Mouse (Mus musculus) embryo, embryonic 11 days (tissue): ENCODE data around the gene Lias.

Experiments
- DNase-seq: peaks from one replicate; pipeline ENCODE4 v3.0.0-alpha.2; 2015

Lias gene

GRCm38 (mm10) chr5:65428321-65428720 lies 37.0 kb downstream of the Lias start:
- DNase-seq = no peak

- no peak for DNase-seq
Measured at GRCm38 (mm10) chr5:65429441-65429840, 38.1 kb downstream of the Lias start.

DNA sequence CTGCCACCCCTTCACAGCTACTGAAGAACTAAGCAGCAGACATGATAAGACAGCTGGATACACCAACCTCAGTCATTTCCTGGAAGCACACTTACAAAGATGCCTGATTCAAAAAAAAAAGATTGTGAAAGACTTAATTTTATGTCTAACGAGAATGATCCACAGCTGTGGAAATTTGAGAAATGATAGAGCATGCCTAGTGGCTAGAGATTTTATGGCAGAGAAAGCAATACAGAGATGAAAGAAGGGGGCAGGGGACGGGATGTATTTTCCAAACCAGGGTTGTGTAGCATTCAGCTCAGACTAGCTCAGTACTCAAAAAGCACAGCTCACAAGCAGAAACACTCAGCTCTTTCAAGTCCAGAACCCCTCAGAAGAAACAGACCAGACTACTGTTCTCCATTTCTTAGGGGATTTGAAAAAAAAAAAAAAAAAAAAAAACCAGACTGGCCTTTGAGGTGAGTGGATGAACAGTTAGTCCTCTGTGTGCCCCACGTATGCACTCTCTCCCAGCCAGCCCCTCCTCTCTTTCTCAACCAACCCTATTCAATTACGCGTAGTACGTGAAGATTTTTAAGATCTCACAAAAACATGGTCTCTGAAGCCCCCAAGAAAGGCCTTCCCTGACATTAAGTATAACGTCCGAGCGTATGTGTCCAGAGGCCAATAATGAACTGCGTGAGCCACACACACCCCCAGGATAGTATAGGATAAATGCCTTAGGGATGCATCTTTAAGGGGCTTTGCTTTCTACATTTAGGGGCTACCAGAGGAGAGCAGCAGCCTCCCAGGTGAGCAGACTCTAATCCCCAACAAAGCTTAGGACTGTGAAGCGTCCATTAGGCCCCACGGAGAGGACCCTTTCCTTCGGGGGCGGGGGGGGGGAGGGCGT lies 43.4 kb downstream of the Lias start:
- DNase-seq = peak; percentile 43

DNA sequence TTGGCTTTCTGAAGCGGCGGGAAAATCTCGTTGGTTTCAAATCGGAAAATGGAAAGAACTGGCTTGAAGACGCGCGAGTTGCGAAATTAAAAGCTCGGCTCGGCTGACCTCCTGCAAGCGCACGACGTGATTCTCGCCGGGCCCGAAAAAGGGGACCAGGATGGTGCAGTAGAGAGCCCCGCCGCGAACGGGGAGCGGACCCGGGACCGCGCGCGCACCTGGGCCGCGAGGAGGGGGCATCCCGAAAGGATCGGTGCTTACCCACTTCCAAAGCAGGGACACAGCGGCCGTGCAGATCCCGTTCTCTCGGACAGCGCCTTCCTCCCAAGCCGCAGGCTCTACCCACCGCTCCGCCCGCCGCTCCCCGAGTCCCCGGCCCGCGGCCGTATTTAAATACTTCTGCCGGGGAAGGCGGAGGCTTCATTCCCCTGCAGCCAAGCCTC lies 44.1 kb downstream of the Lias start:
- DNase-seq = no peak

DNA sequence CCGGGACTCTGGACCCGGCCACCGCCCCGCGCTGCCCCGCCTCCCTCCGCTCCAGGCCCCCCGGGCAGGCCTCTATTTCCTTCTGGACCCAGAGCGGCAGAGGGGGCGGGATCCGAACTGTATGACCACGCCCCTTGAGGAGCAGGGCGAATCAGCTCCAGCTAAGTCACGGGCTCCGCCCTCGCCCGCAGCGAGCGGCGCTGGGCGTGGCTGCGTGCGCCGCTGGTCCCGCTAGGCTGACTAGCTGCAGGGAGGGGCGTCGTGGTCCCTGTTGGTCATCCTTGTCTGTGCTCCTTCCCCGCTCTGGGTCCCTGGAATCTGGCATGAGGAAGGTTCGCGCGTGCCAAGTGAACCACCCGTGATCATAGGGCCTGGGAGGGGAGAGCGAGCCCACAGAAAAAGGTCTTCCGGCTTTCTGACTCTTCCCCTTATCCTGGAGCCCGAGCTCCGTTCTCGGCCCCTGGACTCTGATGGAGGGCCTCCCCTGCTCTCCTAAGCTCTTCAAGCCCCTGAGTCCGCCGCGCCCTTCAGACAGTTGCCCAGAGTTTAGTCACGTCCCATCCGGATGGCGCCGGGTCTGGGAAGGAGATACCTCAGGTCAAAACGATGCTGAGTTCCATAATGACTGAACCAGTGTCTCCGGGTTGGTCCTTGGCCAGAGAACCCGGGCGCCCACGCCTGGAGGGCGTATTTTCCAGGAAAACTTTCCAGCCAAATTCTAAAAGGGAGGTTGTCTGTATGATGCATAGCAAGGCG lies 44.7 kb downstream of the Lias start, which contains the start of gene Ugdh:
Gene Ugdh (minus strand): TSS at position 144 of the 756 bp plus-strand sequence.
- peak; percentile 99 for DNase-seq

GRCm38 (mm10) chr5:65438041-65438440 lies 46.7 kb downstream of the Lias start:
- DNase-seq = no peak

DNA sequence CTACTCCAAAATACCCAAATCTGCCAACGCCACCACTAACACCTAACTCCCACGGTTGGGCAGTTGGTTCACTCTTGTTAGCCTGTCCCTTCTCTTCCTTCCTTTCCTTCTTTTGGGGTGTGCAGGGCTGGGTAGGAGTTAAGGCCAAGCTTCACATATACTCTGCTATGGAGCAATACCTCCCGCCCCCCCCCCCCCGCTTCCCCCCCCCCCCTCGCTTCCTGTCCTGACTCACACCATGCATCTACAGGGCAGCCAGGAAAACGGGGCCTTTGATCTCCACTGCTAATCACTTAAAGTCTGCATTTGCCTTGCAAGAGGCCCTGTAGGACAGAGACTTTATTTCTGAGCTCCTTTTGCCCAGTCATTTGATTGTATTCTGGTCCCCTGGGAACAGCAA lies 53.7 kb downstream of the Lias start:
- no peak for DNase-seq

DNA sequence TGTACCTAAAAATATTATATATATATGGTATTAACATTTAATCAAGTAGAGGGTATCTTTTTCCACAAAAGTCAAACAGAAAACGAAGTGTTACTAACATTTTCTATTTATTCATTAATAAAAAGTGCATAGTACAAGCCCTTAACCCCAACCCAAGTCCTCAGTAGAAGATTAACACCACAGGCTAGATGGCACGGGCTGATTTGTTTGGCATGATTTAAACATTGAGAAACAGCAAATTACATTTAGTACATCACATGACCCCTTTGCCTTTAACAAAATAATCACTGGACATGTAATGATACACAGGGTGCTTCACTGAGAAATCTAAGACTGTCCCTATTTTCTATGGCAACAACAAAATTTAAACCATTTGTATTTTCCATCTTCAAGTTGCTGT lies 55.5 kb downstream of the Lias start:
- no peak for DNase-seq

DNA sequence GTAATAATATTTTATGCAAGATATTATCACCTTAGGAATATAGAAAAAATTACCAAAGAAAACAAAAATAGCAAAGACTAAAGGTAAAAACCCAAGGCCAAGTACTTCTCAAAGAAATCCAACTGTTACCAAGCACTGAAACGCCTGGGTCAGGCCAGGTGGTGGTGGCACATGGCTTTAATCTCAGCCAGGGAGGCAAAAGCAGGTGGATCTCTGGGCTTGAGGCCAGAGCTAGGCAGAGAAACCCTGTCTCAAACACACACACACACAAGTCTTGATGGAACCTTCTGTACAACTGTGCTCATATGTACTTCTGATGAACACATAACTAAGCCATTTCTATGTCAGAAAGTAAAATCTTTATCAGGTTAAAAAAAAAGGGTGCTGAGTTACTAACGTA lies 56.5 kb downstream of the Lias start:
- no peak for DNase-seq

DNA sequence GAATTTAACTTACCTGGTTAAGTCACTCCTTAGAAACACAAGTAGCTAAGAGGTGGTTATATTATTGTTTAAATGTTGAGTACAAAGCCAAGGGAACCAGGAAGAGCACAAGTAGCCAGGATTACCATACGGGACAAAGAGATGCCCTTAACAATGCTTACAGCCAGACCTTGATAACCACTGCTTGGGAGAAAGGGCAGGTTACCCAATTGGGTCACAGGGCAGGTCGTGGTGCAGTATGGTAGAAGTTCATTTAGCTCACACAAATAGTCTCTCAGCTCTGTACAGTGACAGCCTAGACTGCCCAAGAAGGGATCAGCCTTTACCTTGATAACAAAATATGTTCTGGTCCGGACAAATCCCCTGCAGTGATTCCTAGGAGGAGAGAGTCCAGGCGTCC lies 57.6 kb downstream of the Lias start:
- DNase-seq = no peak

GRCm38 (mm10) chr5:65454771-65455170 lies 63.5 kb downstream of the Lias start:
- DNase-seq = no peak

DNA sequence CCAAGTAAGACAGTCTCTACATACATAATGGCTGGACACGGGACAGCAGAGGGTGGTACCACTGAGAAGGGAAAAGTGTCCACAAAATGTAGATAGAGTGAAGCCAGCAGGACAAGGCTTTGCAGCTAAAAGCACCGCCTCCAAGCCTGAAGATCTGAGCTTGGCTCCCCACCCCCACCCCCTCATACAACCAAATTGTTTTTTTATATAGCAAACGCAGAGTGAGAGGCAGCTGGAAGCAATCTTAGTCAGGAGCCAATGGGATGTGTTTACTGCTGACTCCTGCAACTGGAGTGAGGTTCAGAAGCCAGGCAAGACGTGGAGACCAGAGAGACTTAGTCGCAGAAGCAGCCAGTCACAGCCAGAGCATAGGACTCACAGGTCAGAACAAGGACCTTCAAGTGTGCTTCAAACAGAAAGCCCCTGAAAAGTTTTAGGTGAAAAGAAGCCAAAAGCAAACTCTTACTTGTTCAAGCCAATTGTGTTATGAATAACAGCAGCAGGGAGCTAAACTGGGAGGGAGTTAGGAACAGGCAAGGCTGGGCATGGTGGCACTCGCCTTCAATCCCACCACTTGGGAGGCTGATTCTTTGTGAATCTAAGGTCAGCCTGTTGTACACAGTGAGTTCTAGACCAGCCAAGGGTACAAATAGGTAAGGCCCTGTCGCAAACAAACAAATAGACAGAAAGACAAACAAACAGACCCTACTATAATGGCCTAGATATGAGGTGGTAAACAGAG lies 66.0 kb downstream of the Lias start:
- peak; percentile 51 for DNase-seq

DNA sequence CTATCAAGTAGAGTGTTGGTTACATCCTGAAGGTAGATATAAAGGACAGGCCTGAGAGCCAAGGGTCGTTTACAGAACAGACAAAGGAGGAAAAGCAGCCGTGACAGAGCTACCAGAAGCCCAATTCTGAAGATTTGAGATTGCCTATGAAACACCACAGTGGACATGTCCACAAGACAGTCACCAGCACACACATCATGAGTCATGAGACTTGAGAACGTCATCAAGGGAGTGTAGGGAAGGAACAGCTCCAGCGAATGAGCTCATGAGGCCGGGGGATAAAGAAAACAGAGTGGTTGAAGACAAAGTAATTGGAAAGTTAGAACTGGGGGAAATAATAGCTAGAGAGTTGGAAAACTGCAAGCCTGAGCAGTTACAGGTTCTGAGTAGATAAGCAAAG lies 66.5 kb downstream of the Lias start:
- DNase-seq = no peak

GRCm38 (mm10) chr5:65459454-65459853 lies 68.2 kb downstream of the Lias start:
- no peak for DNase-seq
